Mouse (Mus musculus): ENCODE results near the gene Gm20388.

- no peak for TF ChIP-seq CTCF (conservative IDR thresholded peaks at IDR 0.05; ENCODE audit: insufficient read depth, insufficient read length, low read depth, low read length)
- no peak for TF ChIP-seq POLR2A (IDR thresholded peaks at IDR 0.05; ENCODE audit: low read depth, low read length)
These were observed 1448.7 kb downstream of the Gm20388 start for GRCm38 (mm10) chr8:121359131-121359981.

Data from kidney, adult 2 months (tissue).